Mouse (Mus musculus) layer of hippocampus, adult 9-10 months (tissue): Measurements from ENCODE around the gene Arl2.

Experiments
- DNase-seq: peaks from one replicate; pipeline ENCODE4 v3.0.0; 2022; ENCODE audit warnings: low spot score

Arl2 gene

GRCm38 (mm10) chr19:6126789-6127580 is 14.4 kb downstream of the Arl2 start:
- DNase-seq, result no peak

DNA sequence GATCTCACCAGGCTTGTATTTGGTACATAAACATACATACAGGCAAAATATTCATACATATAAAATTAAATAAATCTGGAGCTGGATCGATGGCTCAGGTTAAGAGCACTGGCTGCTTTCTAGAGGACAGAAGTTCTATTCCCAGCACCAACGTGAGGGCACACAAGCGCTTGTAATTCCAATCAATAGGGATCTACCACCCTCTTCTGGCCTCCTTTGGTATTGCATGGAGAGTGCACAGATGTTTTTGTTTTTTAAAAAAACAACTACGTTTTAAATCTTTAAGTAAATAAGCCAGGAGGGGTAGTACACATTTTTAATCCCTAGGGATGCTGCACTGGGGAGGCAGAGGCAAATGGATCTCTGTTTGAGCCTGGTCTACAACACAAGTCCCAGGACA is 15.1 kb downstream of the Arl2 start:
- DNase-seq, result no peak

GRCm38 (mm10) chr19:6124898-6125297 is 16.4 kb downstream of the Arl2 start:
- no peak for DNase-seq

- DNase-seq, result no peak
Measured at GRCm38 (mm10) chr19:6123330-6123729, 18.0 kb downstream of the Arl2 start.

DNA sequence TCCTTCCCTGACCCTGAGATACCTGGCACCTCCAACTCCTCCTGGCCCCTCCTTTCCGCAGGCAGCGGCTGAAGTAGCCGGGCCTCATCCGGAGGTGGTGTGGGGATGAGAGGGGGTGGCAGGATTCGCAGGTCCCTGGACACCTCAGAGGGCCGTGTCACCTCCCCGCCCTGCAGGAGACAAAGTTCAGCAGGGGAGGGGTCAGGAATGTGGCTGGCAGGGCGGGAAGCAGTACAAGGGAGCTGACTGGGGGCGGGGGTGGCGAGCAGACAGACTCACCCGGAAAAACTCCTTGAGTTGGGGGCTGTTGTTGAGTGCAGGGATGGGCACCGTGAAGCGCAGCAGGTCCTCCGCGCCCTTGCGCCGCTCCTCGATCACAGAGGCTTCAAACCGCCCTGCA is 19.6 kb downstream of the Arl2 start:
- no peak for DNase-seq

- no peak for DNase-seq
Measured at GRCm38 (mm10) chr19:6118677-6119185, 22.6 kb downstream of the Arl2 start.

- DNase-seq, result peak; percentile 89
Measured at GRCm38 (mm10) chr19:6117986-6118676, 23.2 kb downstream of the Arl2 start, which contains the start of gene Sac3d1. TSS of gene Sac3d1 (minus strand) at chr19:6118650.

DNA sequence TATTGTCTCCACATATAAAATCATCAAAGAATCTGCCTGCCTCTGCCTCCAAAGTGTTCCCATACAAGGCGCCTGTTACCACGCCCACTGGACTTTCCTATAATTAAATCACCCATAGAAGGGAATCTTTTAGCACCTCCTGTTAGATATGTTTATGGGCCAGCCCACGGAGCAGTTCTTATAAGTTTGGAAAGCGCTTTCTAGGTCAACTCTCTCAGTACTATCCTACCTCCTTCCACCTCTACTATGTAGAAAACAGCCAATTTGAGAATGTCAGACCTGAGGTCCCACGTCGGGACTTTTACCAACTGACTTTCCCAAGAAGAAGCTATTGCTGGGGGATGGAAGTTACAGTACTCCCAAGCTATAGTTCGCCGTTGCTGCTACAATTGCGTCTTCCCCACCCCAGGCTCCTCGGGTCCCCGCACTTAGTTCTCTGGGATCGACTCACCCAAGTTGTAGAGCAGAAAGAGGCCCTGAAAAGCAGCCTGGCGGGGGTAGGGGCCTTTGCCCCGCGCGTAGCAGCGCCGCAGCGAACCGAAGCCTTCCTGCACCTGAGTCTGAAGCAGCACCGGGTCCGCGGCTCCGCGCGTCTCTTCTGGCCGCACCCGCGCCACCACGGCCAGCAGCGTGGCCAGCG is 23.9 kb downstream of the Arl2 start:
- no peak for DNase-seq

DNA sequence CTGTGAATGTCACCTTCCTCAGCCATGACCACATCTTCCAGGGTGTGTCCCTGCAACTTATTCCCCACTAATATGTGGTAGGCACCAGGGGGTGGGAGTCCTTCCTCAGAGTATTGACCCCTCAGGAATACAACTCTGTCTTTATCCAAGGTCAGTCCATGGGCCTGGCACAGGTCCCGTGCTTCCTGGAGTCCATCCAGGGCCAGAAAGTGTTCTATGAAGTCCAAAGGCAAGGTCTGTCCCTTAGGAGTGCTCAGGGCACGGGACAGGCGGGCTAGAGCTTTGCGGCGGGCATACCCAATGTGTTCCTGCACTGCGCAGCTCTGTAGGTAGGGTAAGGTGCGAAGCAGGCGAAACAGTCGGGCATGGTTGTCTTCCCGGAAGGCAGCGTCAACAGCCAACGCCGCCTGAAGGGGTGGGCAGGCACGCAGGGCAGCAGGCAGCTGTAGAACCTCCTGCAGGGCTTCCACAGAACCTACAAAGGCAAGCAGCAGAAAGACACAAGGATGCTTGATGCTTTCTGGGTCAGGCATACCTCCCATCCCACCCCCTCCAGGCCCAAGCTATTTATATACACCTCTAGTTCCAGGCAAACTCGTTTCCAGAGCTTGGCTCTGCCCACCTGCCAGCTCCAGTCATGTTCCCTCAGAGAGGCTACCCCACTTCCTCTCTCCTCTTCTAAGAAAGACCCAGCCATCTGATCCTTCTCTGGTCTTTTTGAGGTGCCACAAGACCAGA is 25.1 kb downstream of the Arl2 start:
- no peak for DNase-seq

DNA sequence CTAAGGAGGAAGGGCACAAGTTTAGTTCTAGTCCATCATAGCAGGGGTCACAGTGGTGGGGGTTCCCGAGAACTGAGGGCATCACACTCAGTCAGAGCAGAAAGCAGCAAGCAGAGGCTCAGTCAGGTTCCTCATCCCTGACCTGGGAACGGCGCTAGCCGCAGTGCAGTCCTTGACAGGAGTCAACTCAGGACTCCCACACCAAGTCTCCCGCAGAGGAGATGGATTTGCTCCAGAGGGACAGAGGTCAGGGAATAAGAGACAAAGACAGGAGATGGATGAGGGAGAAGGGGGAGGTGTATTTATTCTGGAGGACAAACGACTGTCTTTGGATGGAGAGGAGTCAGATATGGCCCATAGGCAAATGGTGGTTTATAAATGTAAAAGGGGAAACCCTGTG is 28.2 kb downstream of the Arl2 start:
- no peak for DNase-seq

GRCm38 (mm10) chr19:6105586-6105985 is 35.8 kb downstream of the Arl2 start, which contains the start of gene Naaladl1:
TSS of gene Naaladl1 (plus strand) at chr19:6105782.
- DNase-seq, result no peak

GRCm38 (mm10) chr19:6104476-6104875 is 36.9 kb downstream of the Arl2 start:
- DNase-seq, result no peak

- no peak for DNase-seq
Measured at GRCm38 (mm10) chr19:6102169-6102853, 39.0 kb downstream of the Arl2 start.

DNA sequence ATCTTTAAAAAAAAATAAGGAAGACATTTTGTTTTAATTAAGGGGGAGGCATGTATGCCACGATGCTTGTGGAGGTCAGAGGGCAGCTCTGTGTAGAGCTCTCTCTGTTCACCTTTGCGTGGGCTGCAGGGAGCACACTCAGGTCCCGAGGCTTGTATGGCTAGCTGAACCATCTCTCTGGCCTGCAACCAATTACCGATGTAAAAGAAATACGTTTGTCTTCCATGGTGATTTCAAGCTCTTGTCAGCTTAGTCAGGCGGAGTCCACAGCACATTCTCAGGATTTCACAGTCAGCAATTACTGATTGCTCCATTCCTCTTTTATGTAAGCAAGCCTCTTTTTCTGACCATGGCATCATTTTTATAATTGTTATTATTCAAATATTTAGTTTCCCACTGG is 40.2 kb downstream of the Arl2 start:
- no peak for DNase-seq

- no peak for DNase-seq
Measured at GRCm38 (mm10) chr19:6097847-6098246, 43.5 kb downstream of the Arl2 start.

GRCm38 (mm10) chr19:6094119-6094518 is 47.2 kb downstream of the Arl2 start, which contains the start of gene AC131692.1:
TSS of gene AC131692.1 (plus strand) at chr19:6094419.
- DNase-seq, result no peak

DNA sequence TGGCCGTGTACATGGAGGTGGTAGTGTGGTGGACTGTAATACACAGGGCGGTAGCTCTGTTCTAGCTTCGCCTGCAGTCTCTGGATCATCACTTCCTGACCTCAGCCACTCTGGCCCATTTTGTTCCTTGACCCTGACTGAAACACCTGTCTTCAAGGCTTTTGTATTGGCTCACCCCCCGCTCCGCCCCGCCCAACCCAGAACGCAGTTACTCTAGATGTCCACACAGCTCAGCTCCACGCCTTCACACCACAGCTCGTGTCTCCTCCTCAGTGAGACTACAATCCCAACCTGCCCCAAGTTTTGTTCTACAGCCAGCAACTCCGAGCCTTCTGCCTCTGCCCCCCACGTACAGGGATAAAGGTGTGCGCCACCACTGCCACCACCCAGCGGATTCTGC is 52.5 kb downstream of the Arl2 start:
- DNase-seq, result no peak

DNA sequence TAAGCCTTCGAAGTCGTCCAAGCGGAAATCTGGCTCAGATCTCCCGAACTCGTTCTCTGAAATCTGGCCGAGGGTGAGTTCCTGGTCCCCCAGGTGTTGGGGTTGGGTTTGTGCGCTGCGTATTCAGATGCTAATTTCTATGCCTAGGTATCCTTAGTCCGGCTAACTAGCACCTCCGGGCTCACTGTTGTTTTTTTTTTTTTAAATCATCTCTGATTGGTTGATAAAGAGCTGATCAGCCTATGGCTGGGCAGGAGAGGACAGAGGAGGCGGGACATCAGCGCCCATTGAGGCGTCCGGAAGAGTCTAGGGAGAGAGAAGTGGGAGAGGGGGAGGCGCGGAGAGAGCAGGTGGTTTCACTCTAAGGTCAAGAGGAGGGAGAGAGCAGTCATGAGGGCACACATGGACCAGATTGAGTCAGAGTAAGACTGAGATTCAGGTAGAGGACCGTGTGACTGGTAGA is 55.9 kb downstream of the Arl2 start:
- no peak for DNase-seq

- peak; percentile 94 for DNase-seq
Measured at GRCm38 (mm10) chr19:6084478-6085248, 56.7 kb downstream of the Arl2 start, which contains the start of the genes Zfpl1 and Cdca5. TSS of gene Zfpl1 (minus strand) at chr19:6084956. TSS of gene Cdca5 (plus strand) at chr19:6084983.
